Mouse (Mus musculus): ENCODE data around the gene C1qa. TPM values are rescaled to one million over a fixed set of nuclear protein-coding genes. Genes with fewer than 3 reads are reported as not detected.

The C1qa gene
- total RNA-seq, 1 experiment = not detected

- in situ Hi-C loops (cut with MboI; ENCODE audit: low sequenced_read_pairs in 2 of 2, unreplicated experiment in 2 of 2) = no loop called here
- no peak for DNase-seq (ENCODE audit: low read depth, low spot score)
- no peaks in the 10 kb centered on the region for H3K36me3 ChIP-seq (ENCODE audit: control insufficient read depth, insufficient read depth, low read length, poor library complexity, severe bottlenecking)
- no peak for TF ChIP-seq ZNF384 (IDR thresholded peaks at IDR 0.05; ENCODE audit: low read depth, low read length)
- no peak overlapping the region for H3K4me3 ChIP-seq (ENCODE audit: insufficient read depth in 1 of 2, low read depth in 1 of 2, low read length in 2 of 2, poor library complexity in 1 of 2, severe bottlenecking in 1 of 2)
- no peaks in the 10 kb centered on the region for H3K4me1 ChIP-seq (ENCODE audit: control insufficient read depth in 2 of 2, insufficient read depth in 2 of 2, low read length in 2 of 2, poor library complexity in 1 of 2)
- no peak overlapping the region for H3K27ac ChIP-seq (ENCODE audit: insufficient read depth, low read depth, low read length, poor library complexity, severe bottlenecking)
- no peaks in the 10 kb centered on the region for H3K9me3 ChIP-seq (ENCODE audit: control insufficient read depth, insufficient read depth, low read depth, low read length)
- no peak overlapping the region for H3K9ac ChIP-seq (ENCODE audit: insufficient read depth, low read depth, low read length, poor library complexity, severe bottlenecking)
Measured at GRCm38 (mm10) chr4:136918834-136919233, 20.2 kb upstream of the C1qa start.

GRCm38 (mm10) chr4:136917165-136917524 lies 18.5 kb upstream of the C1qa start:
- Histone ChIP-seq H3K9ac (ENCODE audit: insufficient read depth, low read depth, low read length, poor library complexity, severe bottlenecking) (no peak overlapping the region), H3K4me1 (ENCODE audit: control insufficient read depth in 2 of 2, insufficient read depth in 2 of 2, low read length in 2 of 2, poor library complexity in 1 of 2) (no peaks in the 10 kb centered on the region), H3K4me3 (ENCODE audit: insufficient read depth in 1 of 2, low read depth in 1 of 2, low read length in 2 of 2, poor library complexity in 1 of 2, severe bottlenecking in 1 of 2) (no peak overlapping the region), H3K9me3 (ENCODE audit: control insufficient read depth, insufficient read depth, low read depth, low read length) (no peaks in the 10 kb centered on the region), H3K27ac (ENCODE audit: insufficient read depth, low read depth, low read length, poor library complexity, severe bottlenecking) (no peak overlapping the region), H3K36me3 (ENCODE audit: control insufficient read depth, insufficient read depth, low read length, poor library complexity, severe bottlenecking) (no peaks in the 10 kb centered on the region)
- in situ Hi-C loops (cut with MboI; ENCODE audit: low sequenced_read_pairs in 2 of 2, unreplicated experiment in 2 of 2) = no loop called here
- no peak for DNase-seq (ENCODE audit: low read depth, low spot score)
- TF ChIP-seq CHD2 (IDR thresholded peaks at IDR 0.05; ENCODE audit: low read depth, low read length) (no peak), MAFK (IDR thresholded peaks at IDR 0.05; ENCODE audit: insufficient read depth, low read depth, low read length) (no peak), ZNF384 (IDR thresholded peaks at IDR 0.05; ENCODE audit: low read depth, low read length) (no peak), HCFC1 (IDR thresholded peaks at IDR 0.05; ENCODE audit: borderline replicate concordance, insufficient read depth, low read length) (no peak), ZC3H11A (IDR thresholded peaks at IDR 0.05; ENCODE audit: borderline replicate concordance, low read depth, low read length) (no peak)

GRCm38 (mm10) chr4:136916359-136917164 lies 18.0 kb upstream of the C1qa start:
- no peaks in the 10 kb centered on the region for H3K9me3 ChIP-seq (ENCODE audit: control insufficient read depth, insufficient read depth, low read depth, low read length)
- in situ Hi-C loops (cut with MboI; ENCODE audit: low sequenced_read_pairs in 2 of 2, unreplicated experiment in 2 of 2) = no loop called here
- H3K9ac ChIP-seq (ENCODE audit: insufficient read depth, low read depth, low read length, poor library complexity, severe bottlenecking) = no peak overlapping the region
- DNase-seq (ENCODE audit: low read depth, low spot score) = no peak
- no peak overlapping the region for H3K27ac ChIP-seq (ENCODE audit: insufficient read depth, low read depth, low read length, poor library complexity, severe bottlenecking)
- peaks cover 0 to 3% of the 10 kb centered on the region in 2 experiments; a peak in 1 of 4 replicates for H3K4me1 ChIP-seq (ENCODE audit: control insufficient read depth in 2 of 2, insufficient read depth in 2 of 2, low read length in 2 of 2, poor library complexity in 1 of 2)
- TF ChIP-seq ZNF384 (IDR thresholded peaks at IDR 0.05; ENCODE audit: low read depth, low read length) (no peak), HCFC1 (IDR thresholded peaks at IDR 0.05; ENCODE audit: borderline replicate concordance, insufficient read depth, low read length) (no peak), CHD2 (IDR thresholded peaks at IDR 0.05; ENCODE audit: low read depth, low read length) (no peak), MAFK (IDR thresholded peaks at IDR 0.05; ENCODE audit: insufficient read depth, low read depth, low read length) (no peak), ZC3H11A (IDR thresholded peaks at IDR 0.05; ENCODE audit: borderline replicate concordance, low read depth, low read length) (no peak)
- no peak overlapping the region for H3K4me3 ChIP-seq (ENCODE audit: insufficient read depth in 1 of 2, low read depth in 1 of 2, low read length in 2 of 2, poor library complexity in 1 of 2, severe bottlenecking in 1 of 2)
- H3K36me3 ChIP-seq (ENCODE audit: control insufficient read depth, insufficient read depth, low read length, poor library complexity, severe bottlenecking) = no peaks in the 10 kb centered on the region

GRCm38 (mm10) chr4:136912841-136913240 lies 14.2 kb upstream of the C1qa start:
- H3K4me1 ChIP-seq (ENCODE audit: control insufficient read depth in 2 of 2, insufficient read depth in 2 of 2, low read length in 2 of 2, poor library complexity in 1 of 2) = peaks cover 0 to 6% of the 10 kb centered on the region in 2 experiments; a peak in 1 of 4 replicates
- TF ChIP-seq MAFK (IDR thresholded peaks at IDR 0.05; ENCODE audit: insufficient read depth, low read depth, low read length) = no peak
- TF ChIP-seq ZC3H11A (IDR thresholded peaks at IDR 0.05; ENCODE audit: borderline replicate concordance, low read depth, low read length) = no peak
- TF ChIP-seq ZNF384 (IDR thresholded peaks at IDR 0.05; ENCODE audit: low read depth, low read length) = no peak
- TF ChIP-seq HCFC1 (IDR thresholded peaks at IDR 0.05; ENCODE audit: borderline replicate concordance, insufficient read depth, low read length) = no peak
- no peak for TF ChIP-seq CHD2 (IDR thresholded peaks at IDR 0.05; ENCODE audit: low read depth, low read length)
- in situ Hi-C loops (cut with MboI; ENCODE audit: low sequenced_read_pairs in 2 of 2, unreplicated experiment in 2 of 2) = no loop called here
- H3K27ac ChIP-seq (ENCODE audit: insufficient read depth, low read depth, low read length, poor library complexity, severe bottlenecking) = no peak overlapping the region
- no peak overlapping the region for H3K9ac ChIP-seq (ENCODE audit: insufficient read depth, low read depth, low read length, poor library complexity, severe bottlenecking)
- H3K9me3 ChIP-seq (ENCODE audit: control insufficient read depth, insufficient read depth, low read depth, low read length) = no peaks in the 10 kb centered on the region
- no peak for DNase-seq (ENCODE audit: low read depth, low spot score)
- no peaks in the 10 kb centered on the region for H3K36me3 ChIP-seq (ENCODE audit: control insufficient read depth, insufficient read depth, low read length, poor library complexity, severe bottlenecking)
- H3K4me3 ChIP-seq (ENCODE audit: insufficient read depth in 1 of 2, low read depth in 1 of 2, low read length in 2 of 2, poor library complexity in 1 of 2, severe bottlenecking in 1 of 2) = no peak overlapping the region

Data from ES-E14 (cell line).